Mouse (Mus musculus) lung, postnatal 0 days (tissue): ENCODE data around the gene Nisch.

ENCODE experiments used
- CTCF ChIP-seq: IDR thresholded peaks from 2 replicates; pipeline ENCODE4 v1.5.1; 2016; ENCODE audit warnings: antibody characterized with exemption, mild to moderate bottlenecking
- EP300 ChIP-seq: IDR thresholded peaks from 2 replicates; pipeline ENCODE4 v1.6.1; 2016; ENCODE audit warnings: antibody characterized with exemption, mild to moderate bottlenecking, control low read depth

DNA sequence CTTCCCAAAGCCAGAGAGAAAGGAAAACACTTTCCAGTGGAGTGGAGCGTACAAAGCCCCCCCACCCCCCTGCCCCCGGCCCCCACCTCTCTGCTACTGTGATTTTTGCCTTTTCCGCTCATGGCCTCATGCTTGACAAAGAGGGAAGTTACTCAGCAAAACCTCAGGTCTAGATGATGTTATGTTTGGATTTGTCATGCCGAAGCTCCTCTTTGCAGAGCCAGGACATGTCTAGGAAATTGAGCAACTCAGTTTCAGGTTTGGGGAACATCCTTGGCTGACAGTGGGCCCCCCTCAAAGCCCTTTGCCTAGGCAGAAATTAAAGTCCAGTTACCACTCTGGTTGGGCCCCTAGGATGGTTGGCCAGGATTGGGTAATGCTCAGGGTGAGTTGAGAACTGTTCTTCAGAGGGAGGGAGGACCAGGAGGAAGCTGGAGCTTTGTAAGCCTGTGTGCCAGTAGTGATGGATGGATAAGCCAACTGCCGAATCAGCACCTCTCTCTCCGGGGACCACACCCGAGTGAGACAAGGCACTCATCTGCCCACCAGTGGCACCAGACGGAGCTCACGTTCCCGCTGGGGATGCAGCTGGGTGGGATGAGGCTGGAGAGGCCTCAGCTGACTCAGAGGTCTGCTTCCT lies 50.6 kb downstream of the Nisch start:
- TF ChIP-seq CTCF (peak; percentile 22), EP300 (no peak)
